Mouse (Mus musculus) heart, adult 11 months (tissue): Measurements from ENCODE around the gene Slc44a5.

Source experiments
- DNase-seq: peaks from one replicate; pipeline ENCODE4 v3.0.0; 2022

Slc44a5 gene

GRCm38 (mm10) chr3:154317651-154318248, 344.5 kb downstream of the Slc44a5 start:
- DNase-seq = no peak
